Mouse (Mus musculus): ENCODE data around the gene Ofd1.

Gene Ofd1

GRCm38 (mm10) chrX:166359927-166360440 lies 80.5 kb downstream of the Ofd1 start:
- DNase-seq (ENCODE audit: low spot score) = no peak

DNA sequence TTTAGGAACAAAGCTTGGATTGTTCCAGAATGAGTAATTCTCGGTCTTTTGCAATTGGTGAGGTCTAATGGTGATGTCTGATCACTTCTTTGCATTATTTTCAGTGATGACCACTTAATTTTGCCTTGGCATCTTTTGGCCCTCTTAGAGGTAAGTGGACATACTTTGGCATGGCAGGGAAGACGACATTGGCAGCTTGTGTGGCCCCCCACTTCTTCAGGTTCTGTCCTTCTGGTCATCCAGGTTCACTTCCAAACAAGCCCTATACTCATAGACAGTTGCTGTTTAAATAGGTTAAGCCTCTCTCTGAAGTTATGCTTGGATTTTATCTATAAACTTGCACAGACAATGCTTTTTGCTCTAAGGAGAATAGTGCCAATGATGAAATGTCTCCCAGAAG lies 81.5 kb downstream of the Ofd1 start:
- DNase-seq (ENCODE audit: low spot score) = no peak

DNA sequence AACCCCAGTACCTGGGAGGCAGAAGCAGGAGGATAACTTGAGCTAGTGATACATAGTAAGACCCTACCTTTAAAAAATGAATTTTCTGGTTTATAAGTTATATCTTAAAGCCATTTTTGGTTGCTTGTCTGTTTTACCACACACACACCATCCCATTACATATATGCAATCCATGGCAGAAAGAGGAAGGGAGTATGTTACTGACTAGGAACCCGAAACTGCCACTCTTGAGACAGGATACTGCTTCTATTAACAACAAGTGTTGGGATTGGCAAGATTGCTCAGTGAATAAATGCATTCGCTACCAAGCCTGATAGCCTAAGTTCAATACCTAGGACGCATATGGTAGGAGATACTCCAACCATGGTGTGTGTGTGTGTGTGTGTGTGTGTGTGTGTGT lies 84.2 kb downstream of the Ofd1 start:
- DNase-seq (ENCODE audit: low spot score) = no peak

GRCm38 (mm10) chrX:166354913-166355312 lies 85.6 kb downstream of the Ofd1 start:
- DNase-seq (ENCODE audit: low spot score) = no peak

- DNase-seq (ENCODE audit: low spot score) = no peak
These were observed 87.1 kb downstream of the Ofd1 start for GRCm38 (mm10) chrX:166353412-166353811.

GRCm38 (mm10) chrX:166351790-166352189 lies 88.7 kb downstream of the Ofd1 start:
- peak; percentile 79 for DNase-seq (ENCODE audit: low spot score)

DNA sequence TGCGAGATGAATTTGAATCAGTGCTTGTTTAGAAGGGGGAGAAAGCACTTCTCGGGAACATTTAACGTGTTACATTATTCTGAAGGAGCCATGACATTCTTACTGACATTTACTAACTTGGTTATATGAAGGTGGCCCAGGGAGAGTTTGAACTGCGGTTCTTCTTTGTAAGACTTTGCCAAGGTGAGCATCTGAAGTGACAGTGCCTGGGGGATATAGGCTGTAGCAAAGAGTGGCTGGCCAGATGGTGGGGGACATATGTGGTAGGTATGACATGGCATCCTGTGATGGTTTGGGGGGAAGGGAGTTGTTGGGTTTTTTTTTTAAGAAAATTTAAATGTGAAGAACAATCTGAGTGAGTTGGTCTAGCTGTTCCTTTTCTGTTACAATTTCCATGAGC lies 91.9 kb downstream of the Ofd1 start:
- DNase-seq (ENCODE audit: low spot score) = no peak

DNA sequence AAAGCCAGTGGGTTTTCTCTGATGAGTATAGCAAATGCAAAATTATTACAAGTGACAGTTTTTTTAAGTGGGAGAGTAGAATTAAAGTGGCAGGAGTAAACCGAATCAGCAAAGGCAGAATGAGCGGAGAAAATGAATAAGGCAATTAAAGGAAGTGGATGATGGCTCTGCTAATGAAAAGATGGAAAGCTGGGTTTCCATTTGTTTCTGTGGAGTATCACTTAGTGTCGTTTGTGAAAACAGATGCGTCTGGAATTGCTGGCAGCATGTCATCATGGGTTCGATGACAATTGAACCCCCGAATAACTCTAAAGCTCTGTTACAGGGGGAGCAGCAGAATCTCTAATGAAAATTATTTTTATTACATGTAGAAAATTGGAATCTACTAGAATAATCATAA lies 92.4 kb downstream of the Ofd1 start:
- no peak for DNase-seq (ENCODE audit: low spot score)

GRCm38 (mm10) chrX:166344228-166345015 lies 96.1 kb downstream of the Ofd1 start:
- peak; percentile 70 for DNase-seq (ENCODE audit: low spot score)

DNA sequence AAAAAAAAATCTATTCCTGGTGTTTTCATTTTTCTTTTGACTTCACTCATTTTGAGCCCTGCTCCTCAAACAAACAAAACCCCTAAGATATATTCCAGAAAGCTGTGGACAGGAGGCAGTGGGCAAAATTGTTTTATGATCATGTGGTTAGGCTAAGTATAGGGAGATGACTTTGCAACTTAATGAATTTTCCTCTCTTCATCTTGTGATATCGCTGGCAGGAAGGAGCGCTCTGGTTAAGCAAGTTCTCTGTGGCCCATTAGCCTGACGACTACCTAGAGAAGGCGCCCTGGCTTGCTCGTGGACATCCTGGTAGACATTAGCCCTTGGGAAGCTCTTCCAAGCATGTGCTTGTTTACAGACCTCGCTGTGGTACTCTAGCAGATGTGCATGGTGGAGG lies 98.7 kb downstream of the Ofd1 start:
- no peak for DNase-seq (ENCODE audit: low spot score)
